Mouse (Mus musculus): ENCODE results near the gene Nkx2-3. TPM values are rescaled to one million over a fixed set of nuclear protein-coding genes. Genes with fewer than 3 reads are reported as not detected.

Gene Nkx2-3
- polyA plus RNA-seq, 1 experiment from 2014 or later = 2.7 TPM

DNA sequence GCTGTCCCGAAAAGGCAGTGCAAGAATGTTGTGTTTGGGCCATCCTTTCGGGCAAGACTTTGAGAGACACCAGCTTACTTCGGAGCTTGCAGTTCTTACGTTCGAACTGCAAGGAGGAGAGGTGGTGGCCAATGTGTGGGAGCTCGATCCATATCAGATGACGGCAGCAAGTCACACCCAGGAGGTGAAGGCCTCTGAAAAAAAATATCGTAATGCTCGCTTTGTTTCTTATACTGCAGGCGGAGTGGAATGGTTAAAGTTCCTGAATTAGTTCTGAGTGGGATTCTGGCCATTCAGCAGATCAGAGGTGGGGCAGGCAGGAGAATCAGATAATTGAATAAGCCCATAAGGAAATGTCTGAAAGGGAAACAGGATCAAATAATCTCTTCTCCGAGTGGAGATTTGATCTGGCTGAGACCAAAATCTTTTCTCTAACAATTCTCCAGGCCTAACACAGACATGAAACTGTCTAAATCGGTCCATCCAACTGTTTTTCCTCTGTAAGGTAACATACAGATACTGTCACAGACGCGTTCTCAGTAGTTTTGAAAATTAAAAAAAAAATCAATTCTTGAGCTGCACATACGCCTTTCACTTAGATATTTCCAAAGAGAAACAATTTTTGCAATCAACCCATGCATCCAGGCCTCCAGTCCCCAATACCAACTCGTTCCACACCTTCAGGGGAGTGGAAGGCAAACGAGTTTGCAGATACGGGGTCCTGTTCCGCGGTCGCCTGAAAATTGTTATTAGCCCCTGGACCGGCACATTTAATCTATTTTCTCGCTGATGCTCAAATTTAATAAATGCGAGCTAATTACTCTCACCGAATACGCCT, 1.4 kb downstream of the Nkx2-3 start:
- ATAC-seq (replicated peaks; ENCODE audit: insufficient number of reproducible peaks, low FRiP score, low TSS enrichment, low read depth) (no peak), DNase-seq (ENCODE audit: low spot score) (no peak)
- H3K9ac ChIP-seq (replicated peaks; ENCODE audit: low read length) = no peak overlapping the region

DNA sequence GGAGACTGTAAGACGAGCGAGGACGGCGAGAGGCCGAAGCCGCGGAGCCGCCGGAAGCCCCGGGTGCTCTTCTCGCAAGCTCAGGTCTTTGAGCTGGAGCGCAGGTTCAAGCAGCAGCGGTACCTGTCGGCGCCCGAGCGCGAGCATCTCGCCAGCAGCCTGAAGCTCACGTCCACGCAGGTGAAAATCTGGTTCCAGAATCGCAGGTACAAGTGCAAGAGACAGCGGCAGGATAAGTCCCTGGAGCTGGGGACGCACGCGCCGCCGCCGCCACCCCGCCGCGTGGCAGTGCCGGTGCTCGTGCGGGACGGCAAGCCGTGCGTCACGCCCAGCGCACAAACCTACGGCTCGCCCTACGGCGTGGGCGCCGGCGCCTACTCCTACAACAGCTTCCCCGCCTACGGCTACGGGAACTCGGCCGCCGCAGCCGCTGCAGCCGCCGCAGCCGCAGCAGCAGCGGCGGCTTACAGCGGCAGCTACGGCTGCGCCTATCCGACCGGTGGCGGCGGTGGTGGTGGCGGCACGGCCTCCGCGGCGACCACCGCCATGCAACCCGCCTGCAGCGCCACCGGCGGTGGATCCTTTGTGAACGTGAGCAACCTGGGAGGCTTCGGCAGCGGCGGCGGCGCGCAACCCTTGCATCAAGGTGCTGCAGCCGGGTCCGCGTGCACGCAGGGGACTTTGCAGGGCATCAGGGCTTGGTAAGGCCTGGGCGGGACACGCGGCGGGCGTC, 2.4 kb downstream of the Nkx2-3 start:
- Histone ChIP-seq H3K4me1 (ENCODE audit: control insufficient read depth, insufficient read depth, low read length) (peaks cover 2% of the 10 kb centered on the region; the same call in 1 of the 2 replicates), H3K27me3 (ENCODE audit: control insufficient read depth, insufficient read depth, low read length) (peaks cover 85% of the 10 kb centered on the region), H3K9me3 (replicated peaks; ENCODE audit: control insufficient read depth, low read length) (no peaks in the 10 kb centered on the region), H3K4me3 (ENCODE audit: low read depth, low read length) (peak overlapping the region; percentile 31), H3K36me3 (replicated peaks; ENCODE audit: control insufficient read depth, insufficient read depth, low read depth, low read length) (no peaks in the 10 kb centered on the region), H3K27ac (replicated peaks; ENCODE audit: low read depth, low read length) (no peak overlapping the region), H3K4me2 (ENCODE audit: low read depth, low read length) (peak overlapping the region; percentile 46), H3K9ac (replicated peaks; ENCODE audit: low read length) (peak overlapping the region; percentile 32)
- peak; percentile 57 for DNase-seq (ENCODE audit: low spot score)
- under 1% methylated on average over 83 of the region's 92 CpGs for WGBS
- ATAC-seq (replicated peaks; ENCODE audit: insufficient number of reproducible peaks, low FRiP score, low TSS enrichment, low read depth) = no peak

More for the DNA sequence above, 1.4 kb downstream of the Nkx2-3 start:
- Histone ChIP-seq H3K9me3 (replicated peaks; ENCODE audit: control insufficient read depth, low read length) (no peaks in the 10 kb centered on the region), H3K4me3 (ENCODE audit: low read depth, low read length) (peak overlapping the region; percentile 31), H3K36me3 (replicated peaks; ENCODE audit: control insufficient read depth, insufficient read depth, low read depth, low read length) (no peaks in the 10 kb centered on the region), H3K27me3 (ENCODE audit: control insufficient read depth, insufficient read depth, low read length) (peaks cover 82% of the 10 kb centered on the region), H3K4me2 (ENCODE audit: low read depth, low read length) (no peak overlapping the region), H3K27ac (replicated peaks; ENCODE audit: low read depth, low read length) (no peak overlapping the region), H3K4me1 (ENCODE audit: control insufficient read depth, insufficient read depth, low read length) (peaks cover 2% of the 10 kb centered on the region; the same call in 1 of the 2 replicates)
- 2% methylated on average over 26 of the region's 26 CpGs for WGBS

DNA sequence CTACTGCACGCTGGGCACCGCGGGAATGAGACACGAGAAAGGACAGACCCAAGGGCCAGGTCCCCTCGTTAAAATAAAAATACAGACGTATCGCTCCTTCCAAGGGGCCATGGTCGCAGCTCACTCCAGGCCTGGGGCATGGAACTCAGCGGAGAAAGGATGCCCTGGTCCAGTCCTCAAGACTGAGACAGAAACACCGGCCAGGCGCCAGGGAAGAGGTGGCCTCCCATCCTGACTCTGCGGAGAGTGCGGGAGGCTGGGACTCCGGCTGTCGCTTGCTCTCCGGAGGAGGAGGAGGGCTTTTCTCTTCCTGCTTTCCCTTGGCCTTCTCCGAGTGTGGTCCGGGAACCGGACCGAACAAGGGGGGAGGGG, 2.9 kb downstream of the Nkx2-3 start:
- no peak overlapping the region for H3K27ac ChIP-seq (replicated peaks; ENCODE audit: low read depth, low read length)
- peak overlapping the region; percentile 31 for H3K4me3 ChIP-seq (ENCODE audit: low read depth, low read length)
- no peaks in the 10 kb centered on the region for H3K9me3 ChIP-seq (replicated peaks; ENCODE audit: control insufficient read depth, low read length)
- H3K4me2 ChIP-seq (ENCODE audit: low read depth, low read length) = peak overlapping the region; percentile 46
- no peaks in the 10 kb centered on the region for H3K36me3 ChIP-seq (replicated peaks; ENCODE audit: control insufficient read depth, insufficient read depth, low read depth, low read length)
- H3K4me1 ChIP-seq (ENCODE audit: control insufficient read depth, insufficient read depth, low read length) = peaks cover 2% of the 10 kb centered on the region; the same call in 1 of the 2 replicates
- DNase-seq (ENCODE audit: low spot score) (peak; percentile 30), ATAC-seq (replicated peaks; ENCODE audit: insufficient number of reproducible peaks, low FRiP score, low TSS enrichment, low read depth) (no peak)
- H3K27me3 ChIP-seq (ENCODE audit: control insufficient read depth, insufficient read depth, low read length) = peaks cover 85% of the 10 kb centered on the region
- peak overlapping the region; percentile 32 for H3K9ac ChIP-seq (replicated peaks; ENCODE audit: low read length)
- WGBS = 1% methylated on average over 19 of the region's 20 CpGs

- H3K4me3 ChIP-seq (ENCODE audit: low read depth, low read length) = peak overlapping the region; percentile 31
- WGBS = under 1% methylated on average over 32 of the region's 34 CpGs
- ATAC-seq (replicated peaks; ENCODE audit: insufficient number of reproducible peaks, low FRiP score, low TSS enrichment, low read depth) (peak; percentile 26; the same call in 1 of the 2 replicates), DNase-seq (ENCODE audit: low spot score) (peak; percentile 36)
- no peak overlapping the region for H3K27ac ChIP-seq (replicated peaks; ENCODE audit: low read depth, low read length)
- H3K36me3 ChIP-seq (replicated peaks; ENCODE audit: control insufficient read depth, insufficient read depth, low read depth, low read length) = no peaks in the 10 kb centered on the region
- no peaks in the 10 kb centered on the region for H3K9me3 ChIP-seq (replicated peaks; ENCODE audit: control insufficient read depth, low read length)
- H3K4me2 ChIP-seq (ENCODE audit: low read depth, low read length) = peak overlapping the region; percentile 37
- H3K27me3 ChIP-seq (ENCODE audit: control insufficient read depth, insufficient read depth, low read length) = peaks cover 85% of the 10 kb centered on the region
- no peak overlapping the region for H3K9ac ChIP-seq (replicated peaks; ENCODE audit: low read length)
- peaks cover 2% of the 10 kb centered on the region; the same call in 1 of the 2 replicates for H3K4me1 ChIP-seq (ENCODE audit: control insufficient read depth, insufficient read depth, low read length)
Measured at GRCm38 (mm10) chr19:43615571-43616414, 3.7 kb downstream of the Nkx2-3 start.

- no peak overlapping the region for H3K27ac ChIP-seq (replicated peaks; ENCODE audit: low read depth, low read length)
- H3K36me3 ChIP-seq (replicated peaks; ENCODE audit: control insufficient read depth, insufficient read depth, low read depth, low read length) = no peaks in the 10 kb centered on the region
- 0 out of 2 replicates have a peak overlapping the region, but pooled peaks have one; percentile 5 for H3K9ac ChIP-seq (replicated peaks; ENCODE audit: low read length)
- H3K4me2 ChIP-seq (ENCODE audit: low read depth, low read length) = peak overlapping the region; percentile 37
- peaks cover 2% of the 10 kb centered on the region; the same call in 1 of the 2 replicates for H3K4me1 ChIP-seq (ENCODE audit: control insufficient read depth, insufficient read depth, low read length)
- no peaks in the 10 kb centered on the region for H3K9me3 ChIP-seq (replicated peaks; ENCODE audit: control insufficient read depth, low read length)
- under 1% methylated on average over 35 of the region's 35 CpGs for WGBS
- DNase-seq (ENCODE audit: low spot score) (peak; percentile 71), ATAC-seq (replicated peaks; ENCODE audit: insufficient number of reproducible peaks, low FRiP score, low TSS enrichment, low read depth) (peak; percentile 51; the same call in 1 of the 2 replicates)
- peak overlapping the region; percentile 22 for H3K4me3 ChIP-seq (ENCODE audit: low read depth, low read length)
- H3K27me3 ChIP-seq (ENCODE audit: control insufficient read depth, insufficient read depth, low read length) = peaks cover 85% of the 10 kb centered on the region
Measured at GRCm38 (mm10) chr19:43616415-43616861, 4.3 kb downstream of the Nkx2-3 start.

GRCm38 (mm10) chr19:43616889-43617288, 4.8 kb downstream of the Nkx2-3 start:
- peaks cover 2% of the 10 kb centered on the region; the same call in 1 of the 2 replicates for H3K4me1 ChIP-seq (ENCODE audit: control insufficient read depth, insufficient read depth, low read length)
- H3K9me3 ChIP-seq (replicated peaks; ENCODE audit: control insufficient read depth, low read length) = no peaks in the 10 kb centered on the region
- H3K27ac ChIP-seq (replicated peaks; ENCODE audit: low read depth, low read length) = no peak overlapping the region
- H3K9ac ChIP-seq (replicated peaks; ENCODE audit: low read length) = no peak overlapping the region
- 0% methylated on average over 12 of the region's 12 CpGs for WGBS
- DNase-seq (ENCODE audit: low spot score) = no peak
- no peaks in the 10 kb centered on the region for H3K36me3 ChIP-seq (replicated peaks; ENCODE audit: control insufficient read depth, insufficient read depth, low read depth, low read length)
- H3K27me3 ChIP-seq (ENCODE audit: control insufficient read depth, insufficient read depth, low read length) = peaks cover 84% of the 10 kb centered on the region
- H3K4me2 ChIP-seq (ENCODE audit: low read depth, low read length) = peak overlapping the region; percentile 1; the same call in 1 of the 2 replicates
- no peak overlapping the region; the same call in 1 of the 2 replicates for H3K4me3 ChIP-seq (ENCODE audit: low read depth, low read length)
- 0 out of 2 replicates have a peak, but pooled peaks have one; percentile 9 for ATAC-seq (replicated peaks; ENCODE audit: insufficient number of reproducible peaks, low FRiP score, low TSS enrichment, low read depth)

DNA sequence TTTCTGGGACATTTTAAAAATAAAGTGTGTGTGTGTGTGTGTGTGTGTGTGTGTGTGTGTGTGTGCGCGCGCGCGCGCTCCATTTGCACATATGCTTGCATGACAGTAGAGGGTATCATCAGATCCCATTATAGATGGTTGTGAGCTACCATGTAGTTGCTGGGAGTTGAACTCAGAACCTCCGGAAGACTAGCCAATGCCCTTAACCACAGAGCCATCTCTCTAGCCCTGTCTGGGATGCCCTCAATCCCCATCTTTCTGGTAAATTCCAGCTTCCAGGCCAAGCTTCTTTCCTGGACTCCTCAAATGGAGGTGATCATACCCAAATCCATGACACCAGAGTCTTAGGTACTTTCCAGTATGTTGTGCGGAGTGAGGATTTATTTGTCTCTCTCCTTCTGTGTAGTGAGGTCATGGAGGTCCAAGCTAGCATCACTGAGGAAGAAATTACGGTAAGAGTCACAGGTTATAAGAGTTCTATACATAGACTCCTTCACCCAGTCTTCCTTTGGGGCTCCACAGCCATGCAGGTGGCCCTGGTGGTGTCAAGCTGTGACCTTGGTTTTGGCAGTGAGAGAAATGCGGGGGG, 5.7 kb downstream of the Nkx2-3 start:
- peaks cover 77% of the 10 kb centered on the region for H3K27me3 ChIP-seq (ENCODE audit: control insufficient read depth, insufficient read depth, low read length)
- H3K9me3 ChIP-seq (replicated peaks; ENCODE audit: control insufficient read depth, low read length) = no peaks in the 10 kb centered on the region
- ATAC-seq (replicated peaks; ENCODE audit: insufficient number of reproducible peaks, low FRiP score, low TSS enrichment, low read depth) = no peak
- WGBS = 33% methylated on average over 10 of the region's 10 CpGs
- no peaks in the 10 kb centered on the region for H3K36me3 ChIP-seq (replicated peaks; ENCODE audit: control insufficient read depth, insufficient read depth, low read depth, low read length)
- peaks cover 2% of the 10 kb centered on the region; the same call in 1 of the 2 replicates for H3K4me1 ChIP-seq (ENCODE audit: control insufficient read depth, insufficient read depth, low read length)
- no peak for DNase-seq (ENCODE audit: low spot score)
- H3K9ac ChIP-seq (replicated peaks; ENCODE audit: low read length) = no peak overlapping the region
- H3K27ac ChIP-seq (replicated peaks; ENCODE audit: low read depth, low read length) = no peak overlapping the region
- no peak overlapping the region for H3K4me2 ChIP-seq (ENCODE audit: low read depth, low read length)
- no peak overlapping the region for H3K4me3 ChIP-seq (ENCODE audit: low read depth, low read length)
